Mouse (Mus musculus) lung, adult 2 months (tissue): ENCODE results near the gene Trpv2. TPM values are rescaled to one million over a fixed set of nuclear protein-coding genes. Genes with fewer than 3 reads are reported as not detected.
A peak's percentile ranks its signal among the peaks of the same experiment; 100 is the strongest.

ENCODE experiments used
- DNase-seq: peaks from one replicate; pipeline ENCODE4 v3.0.0; 2022
- H3K4me1 ChIP-seq: fragments of 200-500 bp; 2 replicates; pipeline ENCODE4 v1.6.1; 2011; ENCODE audit warnings: low read length; ENCODE audit not compliant: control insufficient read depth, insufficient read depth
- H3K4me3 ChIP-seq: fragments of 200-500 bp; replicated peaks from 2 replicates; pipeline ENCODE3; 2011; ENCODE audit warnings: low read depth, mild to moderate bottlenecking, control low read depth, low read length; ENCODE audit errors: extremely low read depth
- CTCF ChIP-seq: fragments of 200-500 bp; IDR thresholded peaks from 2 replicates; pipeline ENCODE4 v1.5.1; 2011; ENCODE audit warnings: mild to moderate bottlenecking, low read length, control low read depth; ENCODE audit not compliant: insufficient read depth
- POLR2A ChIP-seq: fragments of 200-500 bp; IDR thresholded peaks from 2 replicates; pipeline ENCODE4 v1.6.1; 2011; ENCODE audit warnings: low read depth, mild to moderate bottlenecking, control low read depth, low read length, borderline replicate concordance; ENCODE audit errors: extremely low read depth
- WGBS: fragments of 180-500 bp; shearing (Covaris S2); methylation state at CpG from one replicate; pipeline ENCODE4 v1.1.7; 2018; 5-methylcytosine and 5-hydroxymethylcytosine counted together
- polyA plus RNA-seq: library from polyadenylated mRNA; depleted of rRNA; stranded (reverse); fragments of >200 nt; gene quantifications from 2 replicates; pipeline ENCODE4 v1.2.3, GENCODE M21; 2012

Trpv2 gene
- polyA plus RNA-seq, 1 experiment = 21.8 TPM

DNA sequence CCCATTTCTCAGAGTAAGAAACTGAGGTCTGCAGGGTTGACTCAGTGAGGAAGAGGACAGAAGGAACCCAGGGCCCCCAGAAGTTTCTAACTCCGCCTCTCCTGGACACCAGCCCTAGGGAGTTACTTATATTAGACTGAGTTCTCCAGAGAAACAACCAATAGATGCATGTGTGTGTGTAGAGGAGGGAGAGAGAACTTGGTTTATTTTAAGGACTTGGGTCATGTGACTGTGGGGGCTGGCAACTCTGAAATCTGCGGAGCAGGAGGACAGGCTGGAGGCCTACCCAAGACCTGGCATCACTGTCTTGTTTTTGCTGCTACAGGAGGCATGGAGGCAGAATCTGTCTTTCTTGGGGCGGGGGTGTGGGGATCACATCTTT lies 62.5 kb downstream of the Trpv2 start:
- TF ChIP-seq CTCF (no peak), POLR2A (0 out of 2 replicates have a peak, but pooled peaks have one; percentile 26)
- H3K4me3 ChIP-seq = no peak overlapping the region
- WGBS = 63% methylated on average over 3 of the region's 3 CpGs
- peaks cover 5% of the 10 kb centered on the region; the same call in 1 of the 2 replicates for H3K4me1 ChIP-seq
- DNase-seq = no peak

DNA sequence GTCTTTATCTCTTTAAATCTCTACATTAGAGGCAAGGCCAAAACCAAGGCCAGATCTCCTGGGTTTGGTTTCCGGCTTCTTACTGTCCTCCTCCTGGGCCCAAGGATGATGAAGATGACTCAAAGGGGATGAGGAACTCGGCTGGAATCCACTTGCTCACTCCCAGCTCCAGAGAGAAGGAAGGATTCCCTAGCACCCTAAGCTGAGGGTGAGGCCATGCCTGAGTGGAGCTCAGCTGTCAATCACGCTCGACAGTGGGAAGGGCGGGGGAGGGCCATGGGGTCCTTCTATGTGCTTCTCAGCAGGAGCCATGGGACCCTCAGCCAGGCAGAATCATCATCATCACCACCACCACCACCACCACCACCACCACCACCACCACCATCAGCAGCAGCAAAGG lies 63.1 kb downstream of the Trpv2 start:
- 67% methylated on average over 5 of the region's 5 CpGs for WGBS
- no peak for DNase-seq
- Histone ChIP-seq H3K4me3 (no peak overlapping the region), H3K4me1 (peaks cover 5% of the 10 kb centered on the region; the same call in 1 of the 2 replicates)
- TF ChIP-seq POLR2A (no peak), CTCF (no peak)

GRCm38 (mm10) chr11:62637806-62638205 lies 63.5 kb downstream of the Trpv2 start:
- Histone ChIP-seq H3K4me3 (no peak overlapping the region), H3K4me1 (peaks cover 7% of the 10 kb centered on the region; the same call in 1 of the 2 replicates)
- TF ChIP-seq CTCF (no peak), POLR2A (no peak)
- WGBS = 81% methylated on average over 6 of the region's 6 CpGs
- no peak for DNase-seq

DNA sequence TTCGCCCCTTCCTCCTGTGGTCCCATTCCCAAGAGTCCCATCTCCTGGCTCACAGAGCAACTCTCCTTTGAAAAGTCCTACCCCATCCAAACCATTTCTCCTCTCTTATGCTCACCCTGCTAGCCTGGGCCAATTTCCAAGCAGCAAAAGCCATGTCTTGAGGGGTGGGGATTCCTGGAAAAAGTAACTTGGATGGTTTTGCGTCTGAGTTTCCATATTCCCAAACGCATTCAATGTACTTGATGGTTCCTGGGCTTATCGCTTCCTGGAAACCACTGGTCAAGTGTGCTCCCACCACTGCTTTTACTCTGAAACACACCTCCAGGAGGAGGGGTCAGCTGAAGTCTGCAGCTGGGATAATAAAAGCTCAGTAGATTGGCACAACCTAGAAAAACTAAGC lies 64.1 kb downstream of the Trpv2 start:
- DNase-seq = no peak
- no peak for TF ChIP-seq POLR2A
- no peak for TF ChIP-seq CTCF
- Histone ChIP-seq H3K4me1 (peaks cover 10% of the 10 kb centered on the region), H3K4me3 (no peak overlapping the region)
- WGBS = 75% methylated on average over 4 of the region's 4 CpGs

- Histone ChIP-seq H3K4me1 (peaks cover 16% of the 10 kb centered on the region), H3K4me3 (no peak overlapping the region)
- no peak for TF ChIP-seq POLR2A
- no peak for TF ChIP-seq CTCF
- 73% methylated on average over 3 of the region's 3 CpGs for whole genome bisulfite sequencing
- no peak for DNase-seq
Observed at GRCm38 (mm10) chr11:62640378-62640777, 66.1 kb downstream of the Trpv2 start.

GRCm38 (mm10) chr11:62642023-62642844 lies 67.9 kb downstream of the Trpv2 start:
- 44% methylated on average over 11 of the region's 11 CpGs for WGBS
- TF ChIP-seq CTCF = no peak
- Histone ChIP-seq H3K4me3 (no peak overlapping the region), H3K4me1 (peaks cover 17% of the 10 kb centered on the region)
- no peak for DNase-seq

DNA sequence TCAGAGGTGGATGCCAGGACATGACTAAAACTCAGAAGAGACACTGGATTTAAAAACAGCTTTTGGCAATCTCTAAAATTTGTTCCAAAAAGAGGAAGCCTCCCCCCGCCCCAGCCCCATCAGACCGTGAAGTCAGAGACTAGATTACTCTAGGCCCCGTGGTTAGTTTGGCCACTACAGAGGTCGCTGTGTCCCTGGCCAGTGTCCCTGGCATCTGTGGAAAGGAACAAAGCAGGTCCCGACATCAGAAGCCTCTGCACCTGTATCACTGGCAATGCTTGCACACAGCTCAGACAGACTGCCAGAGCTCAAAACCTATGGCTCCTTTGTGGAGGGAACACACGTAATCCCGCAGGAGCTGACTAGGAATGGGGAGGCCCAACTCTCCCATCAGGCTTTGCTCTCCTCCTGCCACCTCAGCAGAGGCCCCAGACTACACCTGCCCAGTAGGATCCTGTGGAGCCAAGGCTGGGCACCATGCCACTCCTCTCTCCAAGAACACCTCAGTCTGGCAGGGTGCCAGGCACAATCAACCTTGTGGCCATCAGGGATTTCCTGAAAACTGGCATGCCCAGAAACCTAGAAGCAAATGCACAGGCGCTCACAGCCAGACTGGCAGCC lies 68.8 kb downstream of the Trpv2 start:
- TF ChIP-seq CTCF (no peak), POLR2A (no peak)
- Histone ChIP-seq H3K4me1 (peaks cover 17% of the 10 kb centered on the region), H3K4me3 (no peak overlapping the region)
- WGBS = 55% methylated on average over 8 of the region's 8 CpGs
- DNase-seq = peak; percentile 79

DNA sequence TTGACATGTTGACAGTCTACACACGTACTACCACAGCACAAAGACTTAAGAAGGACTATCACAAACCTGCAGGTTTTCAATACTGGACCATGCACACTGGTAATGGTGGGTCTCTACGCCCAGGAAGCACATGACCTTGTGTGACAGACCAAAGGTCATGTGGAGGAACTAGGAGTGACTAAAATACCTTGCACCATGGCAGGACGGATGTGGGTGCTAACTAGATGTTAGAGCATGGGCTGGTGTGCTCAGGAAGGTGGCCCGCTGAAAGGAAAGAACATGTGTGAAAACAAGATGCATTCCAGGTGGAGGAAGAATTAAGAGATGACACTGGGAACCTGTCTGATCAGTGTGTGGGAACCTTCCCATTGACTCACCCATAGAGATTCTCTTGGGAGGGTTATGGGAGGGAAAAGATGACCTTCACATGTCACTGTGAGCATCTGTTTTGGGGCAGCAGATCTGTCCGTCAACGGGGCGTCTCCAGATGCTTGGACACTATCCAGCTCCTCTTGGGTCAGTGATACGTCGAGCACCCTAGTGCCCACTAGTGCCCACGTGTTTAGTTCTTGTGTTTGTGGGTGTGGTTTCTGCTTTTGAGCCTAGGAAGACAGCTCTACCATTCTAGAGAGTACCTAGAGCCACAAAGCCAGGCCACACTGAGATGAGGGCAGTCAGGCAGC lies 69.5 kb downstream of the Trpv2 start:
- peaks cover 17% of the 10 kb centered on the region for H3K4me1 ChIP-seq
- TF ChIP-seq POLR2A (no peak), CTCF (no peak)
- no peak overlapping the region for H3K4me3 ChIP-seq
- no peak for DNase-seq
- WGBS = 52% methylated on average over 10 of the region's 10 CpGs

- DNase-seq = no peak
- 87% methylated on average over 5 of the region's 5 CpGs for WGBS
- peaks cover 17% of the 10 kb centered on the region for H3K4me1 ChIP-seq
- no peak overlapping the region for H3K4me3 ChIP-seq
- no peak for TF ChIP-seq CTCF
- no peak for TF ChIP-seq POLR2A
Observed at GRCm38 (mm10) chr11:62644602-62645336, 70.5 kb downstream of the Trpv2 start.
